Mouse (Mus musculus): Measurements from ENCODE around the gene Fxyd4. TPM values are rescaled to one million over a fixed set of nuclear protein-coding genes. Genes with fewer than 3 reads are reported as not detected.

The Fxyd4 gene
- 0.64 TPM for polyA plus RNA-seq (2012; fragmentation: generic; extraction: Trizol)

DNA sequence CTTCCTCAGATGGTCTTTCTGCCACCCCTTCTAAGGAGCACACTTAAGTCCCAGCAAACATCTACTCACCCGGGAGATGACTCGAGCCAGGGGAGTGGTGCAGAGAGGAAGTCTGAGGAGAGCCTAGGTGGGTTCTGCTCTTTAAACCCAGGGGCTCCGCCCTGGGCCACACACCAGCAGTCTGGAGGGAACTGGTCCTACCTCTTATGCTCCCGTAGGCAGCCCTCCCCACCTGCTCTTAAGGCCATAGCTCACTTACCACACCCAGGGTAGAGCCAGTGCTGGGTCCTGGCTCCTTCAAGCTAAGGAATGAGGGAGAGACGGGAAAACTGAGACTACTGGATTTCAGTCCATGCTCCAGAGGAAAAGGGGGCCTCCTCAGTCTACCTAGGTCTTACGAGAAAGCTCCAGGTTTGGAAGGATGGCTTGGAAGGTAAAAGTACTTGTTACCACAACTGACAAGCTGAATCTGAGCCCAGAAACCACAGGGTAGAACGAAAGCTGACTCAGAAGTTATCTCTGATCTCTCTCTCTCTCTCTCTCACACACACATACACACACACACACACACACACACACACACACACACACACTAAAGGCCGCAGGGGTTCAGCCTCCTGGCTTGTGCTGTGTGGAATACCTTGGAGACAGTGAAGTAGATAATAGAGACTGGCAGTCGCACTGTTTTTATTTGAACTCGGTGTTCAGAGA, at the start of gene Fxyd4:
Gene Fxyd4 (minus strand): TSS at position 471 of the 711 bp plus-strand sequence.
- TF ChIP-seq E2F4 (IDR thresholded peaks at IDR 0.05; ENCODE audit: insufficient read depth): no peak
- no peak for TF ChIP-seq TCF3 (IDR thresholded peaks at IDR 0.05; ENCODE audit: insufficient read length, low read depth)
- no peak for TF ChIP-seq POLR2A (IDR thresholded peaks at IDR 0.05; ENCODE audit: insufficient read length, low read depth)
- no peak for TF ChIP-seq REST (IDR thresholded peaks at IDR 0.05; ENCODE audit: insufficient read depth, insufficient read length)
- TF ChIP-seq CEBPB (IDR thresholded peaks at IDR 0.05; ENCODE audit: insufficient read depth, poor library complexity, severe bottlenecking): no peak
- no peak for TF ChIP-seq MYOG (IDR thresholded peaks at IDR 0.05; ENCODE audit: control insufficient read depth in 1 of 3, insufficient read depth in 1 of 3, insufficient read length in 2 of 3, low read depth in 2 of 3)
- TF ChIP-seq MAX (IDR thresholded peaks at IDR 0.05; ENCODE audit: low read depth): no peak
- TF ChIP-seq SRF (IDR thresholded peaks at IDR 0.05; ENCODE audit: control insufficient read depth, insufficient read length, low read depth): no peak
- TF ChIP-seq USF1 (IDR thresholded peaks at IDR 0.05; ENCODE audit: low read depth): no peak
- TF ChIP-seq TCF12 (IDR thresholded peaks at IDR 0.05; ENCODE audit: insufficient read depth, poor library complexity, severe bottlenecking): no peak
- Histone ChIP-seq H3K4me3 (no peak within 1 kb of the TSS), H3K27me3 (ENCODE audit: control insufficient read depth, insufficient read depth, insufficient read length) (no peaks in the 10 kb centered on the region), H3K4me2 (ENCODE audit: low read depth) (no peak within 1 kb of the TSS), H3K36me3 (ENCODE audit: control insufficient read depth, insufficient read depth) (no peaks in the 10 kb centered on the region), H3ac (ENCODE audit: control insufficient read depth, insufficient read length) (no peak within 1 kb of the TSS), H3K79me2 (ENCODE audit: control insufficient read depth, insufficient read depth) (no peaks in the 10 kb centered on the region)

- Histone ChIP-seq H3ac (ENCODE audit: control insufficient read depth, insufficient read length) (no peak overlapping the region), H3K27me3 (ENCODE audit: control insufficient read depth, insufficient read depth, insufficient read length) (peaks cover 6% of the 10 kb centered on the region), H3K36me3 (ENCODE audit: control insufficient read depth, insufficient read depth) (no peaks in the 10 kb centered on the region), H3K4me3 (no peak overlapping the region), H3K4me2 (ENCODE audit: low read depth) (no peak overlapping the region), H3K79me2 (ENCODE audit: control insufficient read depth, insufficient read depth) (no peaks in the 10 kb centered on the region)
- TF ChIP-seq REST (IDR thresholded peaks at IDR 0.05; ENCODE audit: insufficient read depth, insufficient read length) (no peak), POLR2A (IDR thresholded peaks at IDR 0.05; ENCODE audit: insufficient read length, low read depth) (no peak), POLR2AphosphoS2 (IDR thresholded peaks at IDR 0.05; ENCODE audit: insufficient read length, low read depth) (no peak), USF1 (IDR thresholded peaks at IDR 0.05; ENCODE audit: low read depth) (no peak), CEBPB (IDR thresholded peaks at IDR 0.05; ENCODE audit: insufficient read depth, poor library complexity, severe bottlenecking) (no peak), MYOD1 (IDR thresholded peaks at IDR 0.05; ENCODE audit: control insufficient read depth in 1 of 3, insufficient read length in 2 of 3, low read depth in 2 of 3) (no peak), E2F4 (IDR thresholded peaks at IDR 0.05; ENCODE audit: insufficient read depth) (no peak), SRF (IDR thresholded peaks at IDR 0.05; ENCODE audit: control insufficient read depth, insufficient read length, low read depth) (no peak), MYOG (IDR thresholded peaks at IDR 0.05; ENCODE audit: control insufficient read depth in 1 of 3, insufficient read depth in 1 of 3, insufficient read length in 2 of 3, low read depth in 2 of 3) (no peak), MAX (IDR thresholded peaks at IDR 0.05; ENCODE audit: low read depth) (no peak), TCF3 (IDR thresholded peaks at IDR 0.05; ENCODE audit: insufficient read length, low read depth) (no peak), TCF12 (IDR thresholded peaks at IDR 0.05; ENCODE audit: insufficient read depth, poor library complexity, severe bottlenecking) (no peak)
Observed at GRCm38 (mm10) chr6:117987173-117987572, 49.7 kb upstream of the Fxyd4 start.

DNA sequence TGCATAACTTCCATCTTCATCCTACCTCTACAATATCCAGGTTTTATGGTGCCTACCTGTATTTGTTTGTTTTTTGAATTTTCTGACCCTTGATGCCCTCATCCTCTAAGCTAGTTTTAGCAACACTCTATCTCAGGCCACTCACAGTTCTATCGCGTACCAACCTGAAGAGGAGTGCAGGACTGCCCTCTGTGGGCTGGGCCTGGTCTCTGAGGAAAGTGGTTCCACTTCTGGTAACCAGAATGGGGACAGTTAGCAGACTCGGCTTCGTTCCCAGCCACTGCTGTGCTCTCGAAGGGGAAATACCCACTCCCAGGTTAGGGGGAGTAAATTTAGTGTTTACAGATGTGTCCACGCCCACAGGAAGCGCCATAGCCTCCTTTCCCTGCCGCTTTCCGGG, 29.2 kb upstream of the Fxyd4 start:
- Histone ChIP-seq H3K4me3 (no peak overlapping the region), H3K79me2 (ENCODE audit: control insufficient read depth, insufficient read depth) (no peaks in the 10 kb centered on the region), H3K4me2 (ENCODE audit: low read depth) (no peak overlapping the region), H3ac (ENCODE audit: control insufficient read depth, insufficient read length) (no peak overlapping the region), H3K36me3 (ENCODE audit: control insufficient read depth, insufficient read depth) (no peaks in the 10 kb centered on the region), H3K27me3 (ENCODE audit: control insufficient read depth, insufficient read depth, insufficient read length) (peaks cover 4% of the 10 kb centered on the region)
- TF ChIP-seq REST (IDR thresholded peaks at IDR 0.05; ENCODE audit: insufficient read depth, insufficient read length): no peak
- no peak for TF ChIP-seq MYOD1 (IDR thresholded peaks at IDR 0.05; ENCODE audit: control insufficient read depth in 1 of 3, insufficient read length in 2 of 3, low read depth in 2 of 3)
- TF ChIP-seq CEBPB (IDR thresholded peaks at IDR 0.05; ENCODE audit: insufficient read depth, poor library complexity, severe bottlenecking): no peak
- TF ChIP-seq TCF3 (IDR thresholded peaks at IDR 0.05; ENCODE audit: insufficient read length, low read depth): no peak
- TF ChIP-seq USF1 (IDR thresholded peaks at IDR 0.05; ENCODE audit: low read depth): no peak
- TF ChIP-seq E2F4 (IDR thresholded peaks at IDR 0.05; ENCODE audit: insufficient read depth): no peak
- no peak for TF ChIP-seq TCF12 (IDR thresholded peaks at IDR 0.05; ENCODE audit: insufficient read depth, poor library complexity, severe bottlenecking)
- TF ChIP-seq POLR2A (IDR thresholded peaks at IDR 0.05; ENCODE audit: insufficient read length, low read depth): no peak
- TF ChIP-seq SRF (IDR thresholded peaks at IDR 0.05; ENCODE audit: control insufficient read depth, insufficient read length, low read depth): no peak
- TF ChIP-seq MYOG (IDR thresholded peaks at IDR 0.05; ENCODE audit: control insufficient read depth in 1 of 3, insufficient read depth in 1 of 3, insufficient read length in 2 of 3, low read depth in 2 of 3): no peak
- no peak for TF ChIP-seq POLR2AphosphoS2 (IDR thresholded peaks at IDR 0.05; ENCODE audit: insufficient read length, low read depth)
- no peak for TF ChIP-seq MAX (IDR thresholded peaks at IDR 0.05; ENCODE audit: low read depth)

DNA sequence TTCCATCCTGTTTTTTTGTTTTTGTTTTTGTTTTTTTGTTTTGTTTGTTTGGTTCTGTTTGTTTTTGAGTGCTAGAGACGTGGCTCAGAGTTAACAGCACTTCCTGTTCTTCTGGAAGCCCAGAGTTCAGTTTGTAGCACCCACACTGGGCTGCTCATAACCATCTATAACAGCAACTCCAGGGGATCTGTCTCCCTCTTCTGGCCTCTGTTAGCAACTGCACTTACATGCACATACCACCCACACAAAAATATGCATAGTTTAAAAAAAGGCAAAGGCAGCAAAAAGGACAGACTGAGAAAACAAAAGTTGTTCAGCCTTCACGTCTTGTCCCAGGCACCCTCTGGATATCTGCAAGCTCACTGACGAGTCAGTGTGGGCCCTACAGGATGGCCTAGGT, 25.7 kb upstream of the Fxyd4 start:
- H3K4me2 ChIP-seq (ENCODE audit: low read depth): no peak overlapping the region

More for the DNA sequence above, 25.7 kb upstream of the Fxyd4 start:
- H3K36me3 ChIP-seq (ENCODE audit: control insufficient read depth, insufficient read depth): no peaks in the 10 kb centered on the region
- no peak overlapping the region for H3K4me3 ChIP-seq
- H3K27me3 ChIP-seq (ENCODE audit: control insufficient read depth, insufficient read depth, insufficient read length): peaks cover 4% of the 10 kb centered on the region
- H3K79me2 ChIP-seq (ENCODE audit: control insufficient read depth, insufficient read depth): no peaks in the 10 kb centered on the region
- H3ac ChIP-seq (ENCODE audit: control insufficient read depth, insufficient read length): no peak overlapping the region
- no peak for TF ChIP-seq TCF3 (IDR thresholded peaks at IDR 0.05; ENCODE audit: insufficient read length, low read depth)
- no peak for TF ChIP-seq MYOD1 (IDR thresholded peaks at IDR 0.05; ENCODE audit: control insufficient read depth in 1 of 3, insufficient read length in 2 of 3, low read depth in 2 of 3)
- TF ChIP-seq REST (IDR thresholded peaks at IDR 0.05; ENCODE audit: insufficient read depth, insufficient read length): no peak
- TF ChIP-seq USF1 (IDR thresholded peaks at IDR 0.05; ENCODE audit: low read depth): no peak

Measured in myocyte (in vitro differentiated cells).